In the genomic region with DNA sequence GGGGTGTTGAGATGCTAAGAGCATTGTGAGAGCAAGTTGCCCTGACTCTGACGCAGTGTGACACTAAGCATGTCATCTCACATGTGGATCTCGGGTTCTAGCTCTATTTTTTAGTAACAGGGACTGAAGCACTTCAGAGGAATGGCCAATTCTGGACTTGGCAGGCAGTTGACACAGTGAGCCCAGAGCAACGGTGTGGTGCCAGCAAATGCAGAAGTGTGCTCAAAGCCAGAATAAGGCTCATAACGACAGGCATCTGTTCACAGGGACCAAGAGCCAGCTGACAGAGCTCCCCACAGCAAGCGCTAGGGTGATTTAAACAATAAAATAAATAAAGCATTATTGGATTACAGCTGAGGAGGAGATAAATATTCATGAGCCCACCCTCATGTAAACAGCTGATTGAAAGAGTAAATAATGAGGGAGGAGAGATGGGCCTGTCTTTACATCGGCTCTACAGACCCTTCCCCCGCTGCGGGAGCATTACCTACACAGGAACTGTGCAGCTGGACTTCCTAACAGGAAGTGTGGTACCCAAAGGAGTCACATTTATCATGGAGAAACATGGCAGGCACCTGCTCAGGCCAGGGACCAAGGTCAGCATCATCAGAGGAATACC, we compare ENCODE assay signal across 9 mouse cellular contexts.
DNase-seq lines count a peak whose midpoint lies in the region; ATAC-seq and TF ChIP-seq lines count a peak whose summit lies in the region.
"Had no signal": no experiment of that assay in that cellular context is flagged by ENCODE, and none has a peak within 500 bp of the region (broad histone marks: within the 10 kb centered on the region; RNA-seq: fewer than 3 reads in every experiment).

No protein-coding gene starts in this region.

- peak overlapping the region; percentile 38; the same call in 1 of the 2 replicates for H3K27ac ChIP-seq in gastrocnemius, adult 2 months
- H3K27ac ChIP-seq: kidney, embryonic 15.5 days had no signal

- no peak overlapping the region for H3K4me3 ChIP-seq in gastrocnemius, adult 2 months
- H3K4me3 ChIP-seq: kidney, embryonic 15.5 days had no signal

- intact Hi-C loops in gastrocnemius, adult 2 months (cut with DNase I): no loop called here

- ATAC-seq in cerebellum, adult (ENCODE audit: insufficient number of reproducible peaks, low FRiP score, low TSS enrichment): no peak
- ATAC-seq in megakaryocyte progenitor cell, adult 5-6 weeks (replicated peaks; ENCODE audit: poor library complexity): no peak

- no peak for TF ChIP-seq CTCF in gastrocnemius, adult 2 months (IDR thresholded peaks at IDR 0.05)

- DNase-seq in cerebellum, adult 18-20 months: peak; percentile 8 to 10
- DNase-seq in Muller cell, postnatal 12 days (ENCODE audit: inconsistent ontology term): peak; percentile 19
- DNase-seq in gastrocnemius, adult 2 months: peak; percentile 60
- DNase-seq in layer of hippocampus, postnatal 10 days (ENCODE audit: low spot score in 2 of 2): peak; percentile 48 to 59
- DNase-seq in kidney, postnatal 14 days: no peak
- no peak for DNase-seq in testis, postnatal 10 days (ENCODE audit: low spot score)

Comparison
In these comparisons a context has a peak if more than half of its experiments do, and no peak if none do; other contexts are left out.
1. DNase-seq: peak in cerebellum, adult 18-20 months (2 of 2), Muller cell, postnatal 12 days (single experiment), gastrocnemius, adult 2 months (single experiment) and layer of hippocampus, postnatal 10 days (2 of 2); none in kidney, postnatal 14 days (single experiment) and testis, postnatal 10 days (single experiment).